Mouse (Mus musculus) kidney, adult 8-10 months (tissue): ENCODE measurements at regions not wholly inside any gene's neighbourhood (a gene's known extent, or its start where the extent isn't known, plus 50 kb on each side); places are given as distances from the start of the nearest gene placed in this dataset.

Experiments used
- DNase-seq, 2 experiments: peaks; one replicate each; pipeline ENCODE4 v3.0.0; 2022

GRCm38 (mm10) chr13:20661243-20661642 lies 132.7 kb upstream of the Aoah start:
- peak in 1 of 2 experiments; percentile 4 for DNase-seq

- DNase-seq: no peak
Measured at GRCm38 (mm10) chr13:20678754-20679153, 115.2 kb upstream of the Aoah start.

DNA sequence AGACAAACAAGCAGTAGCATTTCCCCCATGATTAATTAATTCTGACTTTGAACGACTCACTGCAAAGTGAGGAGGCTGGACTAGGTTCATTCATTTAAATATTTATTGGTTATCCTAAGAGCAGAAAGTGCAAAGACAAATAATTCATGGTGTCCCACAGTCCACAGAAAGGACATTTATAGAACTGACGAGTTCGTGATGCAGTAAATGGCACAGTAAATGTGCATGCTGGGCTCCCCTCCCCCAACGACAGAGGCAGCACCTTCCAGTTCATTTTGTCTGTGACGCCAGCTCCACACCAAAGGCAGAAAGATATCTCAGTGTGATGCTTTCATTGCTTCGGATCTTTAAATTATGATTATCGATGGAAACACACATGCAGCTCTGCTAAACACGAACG lies 107.0 kb upstream of the Aoah start:
- DNase-seq: no peak

DNA sequence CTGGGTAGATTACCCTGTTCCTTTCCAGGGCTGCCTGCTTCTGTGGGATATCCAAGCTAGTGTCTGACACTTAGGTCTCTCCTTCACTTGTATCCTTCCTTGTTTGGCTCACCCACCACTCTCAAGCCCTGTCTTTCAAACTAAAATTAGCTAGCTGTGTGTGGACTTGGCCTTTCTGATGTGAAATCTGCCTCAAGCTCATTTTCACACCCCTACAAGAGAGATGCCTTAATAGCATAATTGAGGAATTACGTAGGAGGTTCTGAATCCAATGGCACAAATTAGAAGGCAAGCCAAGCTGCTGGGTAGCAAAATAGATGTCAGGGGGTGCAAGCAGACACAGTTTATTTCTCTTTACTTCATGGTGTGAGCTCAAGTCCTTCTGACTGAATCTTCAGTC lies 106.5 kb upstream of the Aoah start:
- no peak for DNase-seq

- no peak for DNase-seq
Measured at GRCm38 (mm10) chr13:20711486-20711885, 82.4 kb upstream of the Aoah start.

DNA sequence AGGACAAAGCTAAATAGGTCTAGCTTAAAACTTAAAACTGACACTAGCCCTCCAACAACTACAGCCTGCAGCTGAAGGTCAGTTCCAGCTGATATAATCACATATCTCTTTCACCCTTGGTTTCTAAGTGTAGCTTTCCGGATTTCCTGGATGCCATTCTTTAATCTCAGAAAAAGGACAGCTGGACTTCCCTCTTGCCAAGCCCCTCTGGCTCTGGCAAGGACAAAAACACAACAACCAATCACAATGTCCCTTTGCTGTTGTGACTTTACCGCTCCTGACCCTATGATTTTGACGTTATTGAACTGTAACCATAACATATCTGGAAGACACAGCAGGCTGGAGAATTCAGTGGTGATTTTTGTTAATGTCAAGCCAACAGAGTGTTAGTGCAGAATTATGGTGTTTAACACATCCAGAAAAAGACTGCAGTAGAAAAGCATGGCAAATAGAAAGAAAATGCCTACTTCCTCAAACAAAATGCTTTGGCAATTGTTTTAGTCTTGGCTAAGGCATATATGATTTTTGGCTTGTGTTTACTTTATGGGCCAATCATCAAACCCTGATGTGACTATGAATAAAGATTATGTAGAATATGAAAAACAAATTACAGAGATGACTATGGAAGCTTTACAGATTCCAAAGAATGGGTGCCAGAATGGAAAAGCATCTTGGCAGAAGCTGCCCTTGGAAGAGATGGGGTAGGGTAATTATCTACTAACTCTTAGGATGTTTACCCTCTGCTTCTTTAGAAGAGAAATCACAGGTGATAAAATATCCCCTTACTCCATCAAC lies 70.4 kb upstream of the Aoah start:
- DNase-seq: no peak

DNA sequence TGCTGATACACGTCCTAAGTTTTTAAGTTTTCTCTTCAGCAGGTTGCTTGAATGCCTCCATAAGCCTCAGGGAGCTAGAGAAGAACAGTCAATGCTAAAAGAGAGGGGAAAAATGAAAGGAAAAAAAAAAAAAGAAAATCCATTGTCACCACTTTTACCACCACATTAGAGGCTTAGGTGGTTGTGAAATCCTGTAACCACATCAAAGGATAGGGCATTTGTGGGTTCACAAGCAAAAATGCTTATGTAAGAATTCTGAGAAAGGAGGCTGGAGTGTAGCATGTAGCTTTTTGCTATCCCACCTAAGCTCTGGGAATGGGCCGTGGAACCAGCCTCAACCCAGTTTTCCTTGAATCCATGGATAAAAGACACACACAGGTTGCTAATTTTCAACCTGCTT lies 69.5 kb upstream of the Aoah start:
- no peak for DNase-seq

- DNase-seq: no peak
Measured at GRCm38 (mm10) chr13:20725556-20725955, 68.4 kb upstream of the Aoah start.

DNA sequence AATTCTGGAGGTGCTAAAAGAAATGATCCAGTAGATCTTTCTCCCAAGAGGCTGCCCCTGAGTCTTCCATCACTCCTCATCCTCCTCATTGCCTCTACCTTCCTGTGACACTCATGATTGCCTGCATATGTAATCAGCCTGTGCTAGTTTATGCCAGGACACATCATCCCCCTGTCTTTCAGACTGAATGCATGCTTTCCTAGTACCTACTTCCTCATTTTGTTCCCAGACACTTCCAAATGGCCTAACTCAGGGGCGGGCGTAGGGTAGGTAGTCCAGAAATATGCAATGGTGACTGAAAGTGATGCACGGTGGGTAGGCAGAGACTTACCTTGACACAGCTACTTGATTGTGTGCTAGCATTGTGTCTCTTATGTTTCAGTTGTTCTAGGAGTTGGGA lies 65.8 kb upstream of the Aoah start:
- no peak for DNase-seq

DNA sequence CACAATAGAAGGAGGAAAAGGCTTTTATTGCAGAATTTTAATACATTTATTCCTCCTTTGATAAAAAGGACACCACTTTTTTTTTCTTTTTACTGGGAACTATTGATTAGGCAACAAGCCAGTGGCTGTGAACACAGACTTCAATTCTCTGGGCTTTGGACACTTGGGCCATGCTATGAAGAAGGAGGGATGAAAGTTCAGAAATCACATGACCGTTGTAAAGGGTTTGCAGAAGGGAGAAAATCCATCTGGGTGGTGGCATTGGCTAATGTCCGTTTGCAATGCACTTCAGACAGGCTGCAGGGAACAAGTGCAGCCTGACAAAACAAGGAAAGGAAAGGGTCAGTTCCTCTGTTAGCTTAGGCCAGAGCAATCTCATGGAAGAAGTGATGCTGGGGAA lies 60.9 kb upstream of the Aoah start:
- DNase-seq: peak; percentile 13 to 26

GRCm38 (mm10) chr13:20734283-20734682 lies 59.6 kb upstream of the Aoah start:
- DNase-seq: no peak

DNA sequence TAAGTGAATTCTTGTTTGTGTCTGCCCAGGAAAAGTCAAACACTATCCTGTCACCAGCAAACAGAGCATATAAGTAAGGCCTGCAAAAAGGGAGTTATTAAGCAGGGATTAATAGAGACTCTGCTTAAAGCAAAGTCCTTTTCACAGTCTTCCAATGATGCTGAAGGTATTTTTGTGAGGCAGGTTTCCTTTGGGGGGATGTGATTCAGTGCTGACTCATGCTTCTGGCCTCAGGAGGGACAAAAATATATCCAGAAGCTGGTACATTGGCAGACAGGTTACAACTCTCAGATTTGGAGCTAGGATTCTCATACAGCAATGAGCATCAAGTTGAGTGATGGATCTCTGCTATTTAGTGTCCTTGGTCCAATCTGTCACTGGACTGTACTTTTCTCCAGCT lies 57.3 kb upstream of the Aoah start:
- no peak for DNase-seq
